Mouse (Mus musculus) hindbrain, embryonic 11.5 days (tissue): ENCODE results near the gene Snai3. TPM values are rescaled to one million over a fixed set of nuclear protein-coding genes. Genes with fewer than 3 reads are reported as not detected.

Source experiments
- ATAC-seq: fragments of 200-750 bp; cut with Nextera tagmentation; 2 replicates; pipeline ENCODE4 v1.8.0; 2017; ENCODE audit warnings: mild to moderate bottlenecking, moderate TSS enrichment, moderate library complexity; ENCODE audit not compliant: low FRiP score
- DNase-seq: peaks from one replicate; pipeline ENCODE4 v3.0.0-alpha.2; 2015; ENCODE audit warnings: low spot score
- H3K27ac ChIP-seq: fragments of 300-500 bp; sonication (generic); 2 replicates; pipeline ENCODE4 v1.5.1; 2014; ENCODE audit warnings: mild to moderate bottlenecking, low read depth, low read length
- H3K27me3 ChIP-seq: fragments of 300-500 bp; sonication (generic); 2 replicates; pipeline ENCODE4 v1.6.1; 2014; ENCODE audit warnings: mild to moderate bottlenecking, low read length, moderate library complexity, mixed read lengths; ENCODE audit not compliant: control insufficient read depth, insufficient read depth
- H3K36me3 ChIP-seq: fragments of 300-500 bp; sonication (generic); 2 replicates; pipeline ENCODE4 v1.6.1; 2014; ENCODE audit warnings: mild to moderate bottlenecking, low read length, moderate library complexity, mixed read lengths; ENCODE audit not compliant: control insufficient read depth, insufficient read depth
- H3K4me1 ChIP-seq: fragments of 300-500 bp; sonication (generic); replicated peaks from 2 replicates; pipeline ENCODE4 v1.6.1; 2014; ENCODE audit warnings: low read length, mixed read lengths; ENCODE audit not compliant: control insufficient read depth, insufficient read depth
- H3K4me2 ChIP-seq: fragments of 300-500 bp; sonication (generic); replicated peaks from 2 replicates; pipeline ENCODE4 v1.6.1; 2014; ENCODE audit warnings: mild to moderate bottlenecking, low read depth, low read length
- H3K4me3 ChIP-seq: fragments of 300-500 bp; sonication (generic); 2 replicates; pipeline ENCODE4 v1.5.1; 2014; ENCODE audit warnings: low read depth, low read length
- H3K9ac ChIP-seq: fragments of 300-500 bp; sonication (generic); 2 replicates; pipeline ENCODE4 v1.6.1; 2014; ENCODE audit warnings: low read depth, low read length
- H3K9me3 ChIP-seq: fragments of 300-500 bp; sonication (generic); 2 replicates; pipeline ENCODE4 v1.6.1; 2016; ENCODE audit warnings: low read length; ENCODE audit not compliant: control insufficient read depth
- WGBS: fragments of 180-500 bp; shearing (Covaris S2); extraction: QIAGEN DNeasy Blood & Tissue Kit; methylation state at CpG from one replicate; pipeline ENCODE4 v1.1.7; 2014; 5-methylcytosine and 5-hydroxymethylcytosine counted together
- polyA plus RNA-seq: library from polyadenylated mRNA; unstranded; fragments of >200 nt; fragmentation: Nextera tagmentation; extraction: Ambion mirVana; gene quantifications from 2 replicates; pipeline ENCODE4 v1.2.1, GENCODE M21; 2014

The Snai3 gene
- polyA plus RNA-seq, 1 experiment from 2014 or later: not detected

GRCm38 (mm10) chr8:122414311-122414710 lies 46.2 kb downstream of the Snai3 start:
- no peaks in the 10 kb centered on the region for H3K27me3 ChIP-seq
- H3K4me1 ChIP-seq: no peaks in the 10 kb centered on the region
- 91% methylated on average over 9 of the region's 9 CpGs for WGBS
- ATAC-seq: no peak
- H3K36me3 ChIP-seq: peaks cover 24% of the 10 kb centered on the region
- no peaks in the 10 kb centered on the region for H3K9me3 ChIP-seq
- H3K27ac ChIP-seq: no peak overlapping the region
- no peak overlapping the region for H3K4me3 ChIP-seq
- no peak overlapping the region for H3K9ac ChIP-seq
- DNase-seq: no peak
- no peak overlapping the region for H3K4me2 ChIP-seq

- H3K27me3 ChIP-seq: no peaks in the 10 kb centered on the region; the same call in 1 of the 2 replicates
- H3K27ac ChIP-seq: no peak overlapping the region
- no peak overlapping the region for H3K9ac ChIP-seq
- no peak for ATAC-seq
- no peaks in the 10 kb centered on the region for H3K9me3 ChIP-seq
- no peak for DNase-seq
- WGBS: 97% methylated on average over 7 of the region's 7 CpGs
- no peaks in the 10 kb centered on the region for H3K4me1 ChIP-seq
- H3K36me3 ChIP-seq: peaks cover 21% of the 10 kb centered on the region
- no peak overlapping the region for H3K4me3 ChIP-seq
- no peak overlapping the region for H3K4me2 ChIP-seq
Measured at GRCm38 (mm10) chr8:122407678-122408077, 52.9 kb downstream of the Snai3 start.

GRCm38 (mm10) chr8:122405146-122405805 lies 55.3 kb downstream of the Snai3 start:
- no peak overlapping the region for H3K4me2 ChIP-seq
- no peaks in the 10 kb centered on the region for H3K9me3 ChIP-seq
- DNase-seq (no peak), ATAC-seq (no peak)
- WGBS: 94% methylated on average over 9 of the region's 9 CpGs
- H3K36me3 ChIP-seq: peaks cover 29% of the 10 kb centered on the region
- H3K9ac ChIP-seq: no peak overlapping the region
- no peak overlapping the region for H3K27ac ChIP-seq
- H3K4me1 ChIP-seq: no peaks in the 10 kb centered on the region
- no peak overlapping the region for H3K4me3 ChIP-seq
- H3K27me3 ChIP-seq: no peaks in the 10 kb centered on the region; the same call in 1 of the 2 replicates

Other genes starting within 250 kb of the Snai3 start
- 1.6 and 1.9 TPM in 2 replicates for gene Zfpm1, start 178.6 kb downstream of the Snai3 start, polyA plus RNA-seq
- gene Trhr2, start 100.0 kb downstream of the Snai3 start, polyA plus RNA-seq: 0.11 and 0.25 TPM in 2 replicates
- 38.4 and 38.6 TPM in 2 replicates for gene Zc3h18, start 84.1 kb downstream of the Snai3 start, polyA plus RNA-seq
- not detected in 2 replicates for gene Il17c, start 38.7 kb downstream of the Snai3 start, polyA plus RNA-seq
- gene Cyba, start 27.8 kb downstream of the Snai3 start, polyA plus RNA-seq: 52.7 and 53.4 TPM in 2 replicates
- 46.3 and 49.2 TPM in 2 replicates for gene Mvd, start 17.3 kb downstream of the Snai3 start, polyA plus RNA-seq
- gene Rnf166, start 15.3 kb upstream of the Snai3 start, polyA plus RNA-seq: 24.2 and 27.6 TPM in 2 replicates
- 65.6 and 67.5 TPM in 2 replicates for gene Ctu2, start 15.4 kb upstream of the Snai3 start, polyA plus RNA-seq
- gene Piezo1, start 90.6 kb upstream of the Snai3 start, polyA plus RNA-seq: 5.2 and 5.3 TPM in 2 replicates
- gene Cdt1, start 107.3 kb upstream of the Snai3 start, polyA plus RNA-seq: 19.8 and 21.3 TPM in 2 replicates
- gene Aprt, start 116.2 kb upstream of the Snai3 start, polyA plus RNA-seq: 194 and 206 TPM in 2 replicates
- gene Galns, start 150.7 kb upstream of the Snai3 start, polyA plus RNA-seq: 4.7 and 6.2 TPM in 2 replicates
- gene Trappc2l, start 150.9 kb upstream of the Snai3 start, polyA plus RNA-seq: 48.3 and 60.2 TPM in 2 replicates
- not detected in 2 replicates for gene Pabpn1l, start 162.0 kb upstream of the Snai3 start, polyA plus RNA-seq
- gene Cbfa2t3, start 238.4 kb upstream of the Snai3 start, polyA plus RNA-seq: 7.3 and 8.9 TPM in 2 replicates